Mouse (Mus musculus) neural tube, embryonic 12.5 days (tissue): ENCODE data around the gene Anapc15. TPM values are rescaled to one million over a fixed set of nuclear protein-coding genes. Genes with fewer than 3 reads are reported as not detected.

Source experiments
- ATAC-seq: fragments of 200-750 bp; cut with Nextera tagmentation; 2 replicates; pipeline ENCODE4 v1.8.0; 2017; ENCODE audit warnings: low read depth, mild to moderate bottlenecking, moderate TSS enrichment, moderate library complexity; ENCODE audit not compliant: low FRiP score
- H3K27ac ChIP-seq: fragments of 300-500 bp; sonication (generic); 2 replicates; pipeline ENCODE4 v1.5.1; 2016
- H3K27me3 ChIP-seq: fragments of 300-500 bp; sonication (generic); replicated peaks from 2 replicates; pipeline ENCODE4 v1.6.1; 2016; ENCODE audit warnings: mild to moderate bottlenecking
- H3K36me3 ChIP-seq: fragments of 300-500 bp; sonication (generic); 2 replicates; pipeline ENCODE4 v1.6.1; 2016; ENCODE audit warnings: mild to moderate bottlenecking
- H3K4me1 ChIP-seq: fragments of 300-500 bp; sonication (generic); 2 replicates; pipeline ENCODE4 v1.6.1; 2016
- H3K4me2 ChIP-seq: fragments of 300-500 bp; sonication (generic); replicated peaks from 2 replicates; pipeline ENCODE4 v1.6.1; 2016; ENCODE audit warnings: mild to moderate bottlenecking
- H3K4me3 ChIP-seq: fragments of 300-500 bp; sonication (generic); 2 replicates; pipeline ENCODE4 v1.5.1; 2016
- H3K9ac ChIP-seq: fragments of 300-500 bp; sonication (generic); 2 replicates; pipeline ENCODE4 v1.6.1; 2016; ENCODE audit warnings: mild to moderate bottlenecking
- H3K9me3 ChIP-seq: fragments of 300-500 bp; sonication (generic); 2 replicates; pipeline ENCODE4 v1.6.1; 2016; ENCODE audit warnings: mild to moderate bottlenecking
- WGBS: fragments of 180-500 bp; shearing (Covaris S2); methylation state at CpG from one replicate; pipeline ENCODE4 v1.1.7; 2016; 5-methylcytosine and 5-hydroxymethylcytosine counted together
- polyA plus RNA-seq: library from polyadenylated mRNA; unstranded; fragments of >200 nt; fragmentation: Nextera tagmentation; extraction: Ambion mirVana; gene quantifications from 2 replicates; pipeline ENCODE4 v1.2.1, GENCODE M21; 2016

The Anapc15 gene
- polyA plus RNA-seq, 1 experiment from 2014 or later = 86.0 TPM

- H3K9ac ChIP-seq = no peak overlapping the region
- no peaks in the 10 kb centered on the region for H3K27me3 ChIP-seq
- ATAC-seq = no peak
- no peak overlapping the region for H3K4me3 ChIP-seq
- no peaks in the 10 kb centered on the region for H3K36me3 ChIP-seq
- H3K4me1 ChIP-seq = no peaks in the 10 kb centered on the region
- H3K9me3 ChIP-seq = no peaks in the 10 kb centered on the region
- 61% methylated on average over 9 of the region's 9 CpGs for WGBS
- no peak overlapping the region for H3K27ac ChIP-seq
- H3K4me2 ChIP-seq = no peak overlapping the region
Observed at GRCm38 (mm10) chr7:101882413-101883154, 19.1 kb downstream of the Anapc15 start.

- no peak for ATAC-seq
- Histone ChIP-seq H3K9ac (no peak overlapping the region), H3K27me3 (no peaks in the 10 kb centered on the region), H3K4me2 (no peak overlapping the region), H3K4me3 (no peak overlapping the region), H3K27ac (no peak overlapping the region), H3K36me3 (no peaks in the 10 kb centered on the region), H3K4me1 (no peaks in the 10 kb centered on the region), H3K9me3 (no peaks in the 10 kb centered on the region)
- WGBS = 98% methylated on average over 4 of the region's 4 CpGs
Observed at GRCm38 (mm10) chr7:101884160-101884559, 20.6 kb downstream of the Anapc15 start.

GRCm38 (mm10) chr7:101886274-101886673 lies 22.8 kb downstream of the Anapc15 start:
- no peaks in the 10 kb centered on the region for H3K27me3 ChIP-seq
- no peak overlapping the region for H3K4me2 ChIP-seq
- no peak for ATAC-seq
- H3K9ac ChIP-seq = no peak overlapping the region
- H3K4me1 ChIP-seq = no peaks in the 10 kb centered on the region
- 91% methylated on average over 6 of the region's 6 CpGs for WGBS
- H3K36me3 ChIP-seq = no peaks in the 10 kb centered on the region
- no peak overlapping the region for H3K4me3 ChIP-seq
- H3K9me3 ChIP-seq = no peaks in the 10 kb centered on the region
- no peak overlapping the region for H3K27ac ChIP-seq

GRCm38 (mm10) chr7:101888460-101888859 lies 24.9 kb downstream of the Anapc15 start:
- ATAC-seq = no peak
- Histone ChIP-seq H3K4me2 (no peak overlapping the region), H3K4me1 (no peaks in the 10 kb centered on the region), H3K9me3 (no peaks in the 10 kb centered on the region), H3K9ac (no peak overlapping the region), H3K27ac (no peak overlapping the region), H3K36me3 (no peaks in the 10 kb centered on the region), H3K4me3 (no peak overlapping the region), H3K27me3 (no peaks in the 10 kb centered on the region)
- 87% methylated on average over 4 of the region's 4 CpGs for WGBS

- Histone ChIP-seq H3K27ac (no peak overlapping the region; the same call in 1 of the 2 replicates), H3K4me3 (peak overlapping the region; percentile 49), H3K36me3 (no peaks in the 10 kb centered on the region), H3K4me2 (peak overlapping the region; percentile 53), H3K9ac (peak overlapping the region; percentile 48; the same call in 1 of the 2 replicates), H3K4me1 (0 out of 2 replicates have a peak, but pooled peaks cover 4% of the 10 kb centered on the region), H3K27me3 (no peaks in the 10 kb centered on the region), H3K9me3 (no peaks in the 10 kb centered on the region)
- WGBS = 37% methylated on average over 9 of the region's 9 CpGs
- ATAC-seq = no peak
Observed at GRCm38 (mm10) chr7:101895695-101896094, 32.2 kb downstream of the Anapc15 start.

GRCm38 (mm10) chr7:101896104-101897066 lies 32.9 kb downstream of the Anapc15 start:
- 0 out of 2 replicates have a peak, but pooled peaks cover 4% of the 10 kb centered on the region for H3K4me1 ChIP-seq
- peak overlapping the region; percentile 57; the same call in 1 of the 2 replicates for H3K27ac ChIP-seq
- WGBS = under 1% methylated on average over 57 of the region's 57 CpGs
- peak overlapping the region; percentile 48 for H3K9ac ChIP-seq
- H3K36me3 ChIP-seq = no peaks in the 10 kb centered on the region
- H3K27me3 ChIP-seq = no peaks in the 10 kb centered on the region
- peak; percentile 98 for ATAC-seq
- H3K4me3 ChIP-seq = peak overlapping the region; percentile 49
- H3K9me3 ChIP-seq = no peaks in the 10 kb centered on the region
- H3K4me2 ChIP-seq = peak overlapping the region; percentile 58

- ATAC-seq = no peak
- H3K27me3 ChIP-seq = no peaks in the 10 kb centered on the region
- 93% methylated on average over 16 of the region's 16 CpGs for WGBS
- 0 out of 2 replicates have a peak, but pooled peaks cover 4% of the 10 kb centered on the region for H3K4me1 ChIP-seq
- H3K9ac ChIP-seq = no peak overlapping the region
- H3K36me3 ChIP-seq = peaks cover 11% of the 10 kb centered on the region; the same call in 1 of the 2 replicates
- H3K27ac ChIP-seq = no peak overlapping the region
- no peaks in the 10 kb centered on the region for H3K9me3 ChIP-seq
- H3K4me3 ChIP-seq = no peak overlapping the region
- H3K4me2 ChIP-seq = no peak overlapping the region
Observed at GRCm38 (mm10) chr7:101900331-101901097, 37.0 kb downstream of the Anapc15 start.

- no peak overlapping the region for H3K4me3 ChIP-seq
- WGBS = 91% methylated on average over 10 of the region's 10 CpGs
- H3K27ac ChIP-seq = no peak overlapping the region
- H3K4me1 ChIP-seq = peaks cover 7% of the 10 kb centered on the region
- no peak for ATAC-seq
- H3K9me3 ChIP-seq = no peaks in the 10 kb centered on the region
- H3K9ac ChIP-seq = no peak overlapping the region
- H3K36me3 ChIP-seq = peaks cover 11% of the 10 kb centered on the region; the same call in 1 of the 2 replicates
- H3K4me2 ChIP-seq = no peak overlapping the region
- no peaks in the 10 kb centered on the region for H3K27me3 ChIP-seq
Observed at GRCm38 (mm10) chr7:101901969-101902368, 38.5 kb downstream of the Anapc15 start.

- Histone ChIP-seq H3K4me1 (peaks cover 6% of the 10 kb centered on the region), H3K27ac (no peak overlapping the region), H3K9me3 (no peaks in the 10 kb centered on the region), H3K4me2 (no peak overlapping the region), H3K27me3 (no peaks in the 10 kb centered on the region), H3K4me3 (no peak overlapping the region), H3K36me3 (peaks cover 11% of the 10 kb centered on the region; the same call in 1 of the 2 replicates), H3K9ac (no peak overlapping the region)
- ATAC-seq = no peak
Observed at GRCm38 (mm10) chr7:101902846-101903245, 39.3 kb downstream of the Anapc15 start.

GRCm38 (mm10) chr7:101905561-101906286 lies 42.2 kb downstream of the Anapc15 start, which contains the start of gene Lamtor1:
Gene Lamtor1 (plus strand): TSS chr7:101905904.
- Histone ChIP-seq H3K4me3 (peak within 1 kb of the TSS; percentile 85), H3K9me3 (no peaks in the 10 kb centered on the region), H3K4me1 (peaks cover 6% of the 10 kb centered on the region), H3K27me3 (no peaks in the 10 kb centered on the region), H3K9ac (peak within 1 kb of the TSS; percentile 91), H3K27ac (peak within 1 kb of the TSS; percentile 83), H3K4me2 (peak within 1 kb of the TSS; percentile 63), H3K36me3 (peaks cover 28% of the 10 kb centered on the region)
- peak; percentile 99 for ATAC-seq
- under 1% methylated on average over 61 of the region's 61 CpGs for WGBS

GRCm38 (mm10) chr7:101906287-101906681 lies 42.8 kb downstream of the Anapc15 start, which contains the start of gene Tomt:
Gene Tomt (minus strand): TSS chr7:101906359.
- Histone ChIP-seq H3K9me3 (no peaks in the 10 kb centered on the region), H3K27ac (peak within 1 kb of the TSS; percentile 83), H3K4me2 (peak within 1 kb of the TSS; percentile 63), H3K4me1 (peaks cover 6% of the 10 kb centered on the region), H3K27me3 (no peaks in the 10 kb centered on the region), H3K36me3 (peaks cover 34% of the 10 kb centered on the region), H3K4me3 (peak within 1 kb of the TSS; percentile 85), H3K9ac (peak within 1 kb of the TSS; percentile 91)
- WGBS = 12% methylated on average over 11 of the region's 11 CpGs
- ATAC-seq = no peak
